Mouse (Mus musculus) gastrocnemius, postnatal 10 days (tissue): ENCODE results near the gene Tmem62. TPM values are rescaled to one million over a fixed set of nuclear protein-coding genes. Genes with fewer than 3 reads are reported as not detected.
"Not testable (repeated sequence)": the region's sequence is repeated elsewhere in the genome, so short reads cannot be mapped to it uniquely, and the experiment has no call there.

Experiments used
- DNase-seq: peaks from one replicate; pipeline ENCODE4 v3.0.0; 2021; ENCODE audit warnings: mixed read lengths
- total RNA-seq, 2 experiments: library from RNA; stranded (reverse); gene quantifications; 2 replicates each; pipeline ENCODE4 v1.2.3; 2021

Gene Tmem62
- total RNA-seq, 2 experiments from 2014 or later, result 2.8 to 4.0 TPM

DNA sequence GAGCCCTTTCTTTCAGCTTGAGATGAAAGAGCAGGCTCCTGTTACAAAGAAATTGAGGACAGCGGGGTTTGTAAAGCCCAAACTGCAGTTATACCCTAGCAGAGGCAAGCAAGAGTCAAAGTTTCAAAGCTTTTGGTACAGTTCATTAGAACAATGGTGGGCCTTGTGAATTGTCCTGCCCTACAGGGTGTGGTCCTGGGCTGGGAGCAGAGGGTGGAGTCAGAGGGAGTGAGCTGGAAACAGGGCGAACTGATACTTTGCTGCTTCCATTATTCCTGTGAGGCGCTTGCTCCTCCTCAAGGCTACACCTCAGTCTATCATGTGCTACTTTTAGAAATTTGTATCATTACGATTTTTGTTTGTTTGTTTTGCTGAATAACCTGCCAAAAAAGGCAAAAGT lies 14.4 kb downstream of the Tmem62 start:
- DNase-seq, result no peak

DNA sequence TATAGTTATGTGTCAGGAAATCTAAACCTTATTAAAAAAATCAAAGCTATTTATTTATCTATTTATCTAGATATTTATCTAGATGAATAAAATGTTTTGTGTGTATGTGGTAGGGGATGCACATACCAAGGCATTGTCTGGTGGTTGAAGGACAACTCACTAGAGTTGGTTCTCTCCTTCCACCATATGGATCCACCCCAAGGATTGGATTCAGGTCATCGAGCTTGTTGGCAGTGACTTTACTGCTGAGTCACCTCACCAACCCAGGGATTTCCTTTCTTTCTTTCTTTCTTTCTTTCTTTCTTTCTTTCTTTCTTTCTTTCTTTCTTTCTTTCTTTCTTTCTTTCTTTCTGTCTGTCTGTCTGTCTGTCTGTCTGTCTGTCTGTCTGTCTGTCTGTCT lies 19.8 kb downstream of the Tmem62 start:
- DNase-seq, result not testable (repeated sequence)

DNA sequence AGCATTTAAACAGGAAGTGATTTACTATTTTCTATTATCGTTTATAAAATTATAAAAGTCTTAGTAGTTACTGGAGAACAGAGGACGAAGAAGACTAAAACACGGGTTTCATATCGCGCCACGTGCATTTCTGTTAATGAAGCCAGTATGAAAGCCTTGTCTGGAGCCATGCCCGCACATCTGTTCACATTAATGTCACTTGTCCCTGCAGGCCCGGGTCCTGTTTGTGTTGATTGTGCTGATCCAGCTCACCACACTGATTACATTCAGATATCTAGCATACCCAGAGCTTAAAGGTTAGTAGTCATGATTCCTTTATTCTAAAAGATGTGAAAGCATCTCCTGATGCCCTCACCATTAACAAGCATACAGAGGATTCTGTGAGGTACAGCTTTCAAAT lies 22.0 kb downstream of the Tmem62 start:
- DNase-seq, result no peak

DNA sequence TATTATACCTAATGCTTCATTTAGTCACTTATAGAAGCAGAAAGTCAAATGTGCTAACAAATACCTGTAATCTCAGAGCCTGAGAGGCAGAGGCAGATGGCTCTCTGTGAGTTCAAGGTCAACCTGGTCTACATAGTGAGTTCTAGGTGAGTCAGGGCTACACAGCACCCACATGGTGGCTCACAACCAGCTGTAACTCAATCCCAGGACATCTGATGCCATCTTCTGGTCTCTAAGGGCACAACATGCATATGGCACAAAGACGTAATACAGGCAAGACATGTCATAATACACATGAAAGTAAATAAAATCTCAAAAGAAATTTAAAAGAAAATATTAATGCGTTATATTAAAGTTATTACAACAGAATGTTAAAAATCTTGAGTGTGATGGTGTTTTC lies 26.8 kb downstream of the Tmem62 start:
- no peak for DNase-seq

DNA sequence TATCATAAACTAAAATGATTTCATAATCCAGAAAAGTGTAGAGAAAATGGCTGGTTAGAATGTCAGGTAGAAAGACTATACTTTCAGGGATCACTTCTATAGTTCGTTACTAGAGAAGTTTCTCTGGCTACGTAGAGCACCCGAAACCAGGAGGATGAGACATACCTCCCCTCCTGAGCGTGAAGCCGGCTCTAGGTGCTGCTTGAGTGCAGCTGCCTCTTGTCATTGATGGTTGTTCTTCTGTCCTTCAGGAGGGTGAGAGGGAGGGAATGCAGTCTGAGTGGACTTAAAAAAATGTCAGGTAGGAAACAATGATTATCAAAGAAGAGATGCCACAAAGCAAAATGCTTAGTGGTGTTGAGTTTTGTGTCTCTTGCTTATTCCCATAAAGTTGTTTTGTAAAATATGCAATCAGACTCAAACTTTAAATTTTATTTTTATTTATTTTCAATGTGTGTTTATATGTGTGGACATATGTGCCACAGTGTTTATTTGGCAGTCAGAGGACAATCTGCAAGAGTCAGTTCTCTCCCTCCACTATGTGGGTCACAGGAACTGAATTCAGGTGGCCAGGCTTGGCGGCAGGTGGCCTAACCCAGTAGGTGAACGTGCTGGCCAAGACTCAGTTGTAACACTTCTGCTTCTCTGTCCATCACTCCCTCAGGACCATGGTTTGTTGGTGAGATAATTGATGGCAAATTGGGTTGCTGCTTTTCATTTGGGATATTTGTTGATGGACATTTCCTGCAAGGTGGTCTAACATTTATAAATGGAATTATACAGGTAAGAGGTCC lies 27.4 kb downstream of the Tmem62 start:
- DNase-seq, result no peak

DNA sequence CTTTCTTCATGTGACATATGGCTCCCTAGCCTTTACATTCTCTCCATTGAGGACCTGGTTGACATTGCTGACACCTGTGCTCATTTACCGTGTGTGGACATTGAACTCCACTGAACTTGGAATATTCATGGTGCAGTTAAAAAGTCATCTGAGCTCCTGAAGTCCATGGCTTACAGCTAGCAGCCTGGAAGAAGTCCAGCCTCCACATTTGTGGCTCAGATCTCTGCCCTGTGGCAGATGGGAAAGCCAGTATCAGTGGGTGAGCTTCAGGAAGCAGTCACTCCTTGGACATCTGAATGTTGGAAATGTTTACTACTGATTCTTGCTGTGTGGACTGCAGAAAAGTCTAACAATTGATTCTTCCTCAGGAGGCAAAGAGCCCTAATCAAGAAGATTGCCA lies 30.2 kb downstream of the Tmem62 start:
- no peak for DNase-seq

DNA sequence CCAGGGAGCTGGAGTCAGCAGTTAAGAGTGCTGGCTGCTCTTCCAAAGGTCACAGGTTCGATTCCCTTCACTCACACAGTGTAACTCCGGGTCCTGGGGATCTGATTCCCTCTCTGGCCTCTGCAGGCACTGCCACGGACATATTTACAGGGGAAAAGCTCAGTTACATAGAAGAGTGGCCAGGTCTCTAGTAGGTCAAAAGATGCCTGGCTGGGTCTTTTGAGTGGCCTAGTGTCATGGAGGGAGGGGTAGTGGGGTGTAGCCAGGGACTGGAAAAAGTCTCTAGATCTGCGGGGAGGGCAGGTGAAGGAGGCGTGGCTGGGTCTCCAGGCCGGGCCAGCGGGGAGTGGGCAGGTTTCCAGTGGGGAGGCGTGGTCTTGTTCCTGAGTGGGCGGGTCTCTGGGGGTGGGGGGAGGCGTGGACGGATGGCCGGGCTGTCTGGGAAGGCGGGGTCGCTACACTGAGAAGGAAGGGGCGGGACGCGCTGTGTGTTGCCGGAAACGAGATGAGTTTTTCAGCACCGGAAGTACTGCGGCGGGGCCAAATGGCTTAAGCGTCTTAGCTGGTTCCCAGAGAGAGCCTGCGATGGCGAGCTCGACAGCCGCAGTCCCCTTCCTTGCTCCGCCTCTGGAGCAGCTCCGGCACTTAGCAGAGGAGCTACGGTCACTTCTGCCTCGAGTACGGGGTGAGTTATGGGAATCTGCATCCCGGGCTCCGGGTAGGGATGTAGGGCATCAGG lies 31.3 kb downstream of the Tmem62 start, which contains the start of gene Ccndbp1:
Gene Ccndbp1, plus strand, starts transcription at position 479 of the 739 bp plus-strand sequence.
- DNase-seq, result peak; percentile 91

DNA sequence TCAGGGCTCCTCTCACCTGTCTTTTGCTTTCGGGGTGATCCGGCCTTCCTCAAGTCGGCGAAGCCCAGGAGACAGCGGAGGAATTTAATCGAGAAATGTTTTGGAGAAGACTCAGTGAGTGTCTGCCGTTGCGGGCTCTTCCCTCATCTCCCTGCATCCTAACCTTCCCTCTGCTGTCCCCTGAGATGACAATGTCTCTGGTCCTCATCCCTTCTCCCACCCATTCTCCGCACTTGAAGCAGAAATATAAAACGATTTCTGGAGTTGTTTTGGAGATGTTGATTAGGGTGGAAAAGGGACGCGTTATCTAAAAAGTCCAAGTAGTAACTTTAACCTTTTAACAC lies 31.8 kb downstream of the Tmem62 start:
- no peak for DNase-seq

DNA sequence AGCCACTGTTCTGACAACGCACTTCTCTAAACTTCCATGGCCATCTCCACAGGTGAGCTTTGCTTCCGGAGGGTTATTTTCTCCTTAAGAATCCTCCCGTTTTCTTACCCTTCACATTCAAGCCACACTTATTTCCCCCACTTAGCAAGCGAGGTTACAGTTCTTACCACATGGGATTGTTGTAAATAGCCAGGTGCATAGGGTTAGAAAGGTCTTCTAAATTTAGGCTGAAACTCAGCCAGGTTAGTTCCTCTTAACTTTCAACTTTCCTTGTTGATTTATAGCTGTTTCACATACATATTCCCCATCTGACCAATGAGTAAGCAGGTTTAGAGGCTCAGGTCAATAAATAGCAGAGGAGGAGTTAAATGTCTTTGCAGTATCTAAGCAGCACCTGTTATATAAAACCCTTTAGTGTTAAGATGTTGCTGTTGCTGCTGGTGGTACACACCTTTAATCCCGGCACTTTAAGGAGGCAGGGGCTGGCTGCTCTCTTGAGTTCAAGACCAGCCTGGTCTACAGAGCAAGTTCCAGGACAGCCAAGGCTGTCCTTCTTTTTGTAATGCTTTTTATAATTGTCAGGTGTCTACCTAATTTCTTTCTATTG lies 32.4 kb downstream of the Tmem62 start:
- no peak for DNase-seq

DNA sequence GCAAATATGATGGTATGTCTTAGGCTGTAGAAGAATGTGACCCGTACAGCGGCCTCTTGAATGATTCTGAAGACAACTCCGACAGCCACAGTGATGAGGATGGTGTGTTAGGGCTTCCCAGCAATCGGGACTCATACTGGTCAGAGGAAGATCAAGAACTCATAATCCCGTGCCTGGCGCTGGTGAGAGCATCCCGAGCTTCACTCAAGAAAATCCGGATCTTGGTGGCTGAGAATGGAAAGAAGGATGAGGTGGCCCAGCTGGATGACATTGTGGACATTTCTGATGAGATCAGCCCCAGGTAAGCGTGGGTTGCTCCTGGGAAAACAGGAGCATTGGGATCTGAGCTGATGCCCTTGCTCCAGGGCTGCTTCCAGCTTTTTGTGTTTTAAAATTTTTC lies 35.9 kb downstream of the Tmem62 start:
- DNase-seq, result no peak

DNA sequence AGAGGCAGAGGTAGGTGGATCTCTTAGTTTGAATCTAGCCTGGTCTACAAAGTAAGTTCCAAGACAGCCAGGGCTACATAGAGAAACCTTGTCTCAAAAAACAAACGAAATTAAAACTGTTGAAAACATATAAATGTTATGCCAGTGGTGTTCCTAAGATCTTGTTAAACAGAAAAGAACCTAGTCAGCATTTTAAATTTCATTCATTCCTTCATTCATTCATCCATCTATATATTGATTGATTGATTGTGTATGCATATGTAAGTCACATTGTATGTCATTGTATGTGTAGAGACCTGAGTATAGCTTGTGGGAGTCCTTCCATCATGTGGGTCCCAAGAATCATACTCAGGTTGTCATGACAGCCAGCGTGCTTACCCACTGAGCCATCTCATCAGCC lies 38.7 kb downstream of the Tmem62 start:
- DNase-seq, result no peak

DNA sequence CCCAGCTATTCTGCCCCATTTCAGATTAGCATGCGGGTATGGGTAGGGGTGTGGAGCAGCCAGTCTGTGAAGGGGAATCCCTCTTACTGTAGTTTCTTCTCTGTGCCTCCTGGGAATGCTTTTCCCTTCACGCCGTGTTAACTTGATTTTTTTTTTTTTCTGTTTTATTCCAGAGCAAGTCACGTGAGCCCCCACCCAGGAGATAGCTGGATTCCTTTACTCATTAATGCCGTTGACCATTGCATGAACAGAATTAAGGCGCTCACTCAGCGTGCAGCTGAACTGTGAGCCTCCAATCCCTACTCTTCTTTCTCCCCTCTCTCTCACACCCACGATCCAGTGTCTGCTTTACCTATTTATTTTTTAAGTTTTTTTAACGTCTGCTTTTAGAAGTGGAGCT lies 39.4 kb downstream of the Tmem62 start:
- no peak for DNase-seq

DNA sequence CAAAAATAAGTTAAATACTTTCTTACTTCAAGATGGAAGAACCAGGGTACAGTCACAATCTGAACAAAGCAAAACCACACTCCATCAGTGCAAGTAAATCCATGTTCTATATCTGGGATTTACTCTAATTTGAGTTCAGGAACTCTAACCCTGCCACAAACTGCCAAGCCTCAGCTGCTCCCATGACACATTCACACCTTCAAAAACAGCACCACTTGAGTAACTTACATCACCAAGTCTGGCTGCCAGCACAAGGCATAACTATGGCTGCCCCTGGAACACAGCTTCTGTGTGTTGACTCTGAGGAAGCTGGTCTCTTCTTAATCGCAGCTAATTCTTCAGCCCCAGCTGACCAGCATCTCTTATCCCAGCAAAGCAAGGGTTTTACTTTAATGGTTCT lies 40.3 kb downstream of the Tmem62 start:
- no peak for DNase-seq

DNA sequence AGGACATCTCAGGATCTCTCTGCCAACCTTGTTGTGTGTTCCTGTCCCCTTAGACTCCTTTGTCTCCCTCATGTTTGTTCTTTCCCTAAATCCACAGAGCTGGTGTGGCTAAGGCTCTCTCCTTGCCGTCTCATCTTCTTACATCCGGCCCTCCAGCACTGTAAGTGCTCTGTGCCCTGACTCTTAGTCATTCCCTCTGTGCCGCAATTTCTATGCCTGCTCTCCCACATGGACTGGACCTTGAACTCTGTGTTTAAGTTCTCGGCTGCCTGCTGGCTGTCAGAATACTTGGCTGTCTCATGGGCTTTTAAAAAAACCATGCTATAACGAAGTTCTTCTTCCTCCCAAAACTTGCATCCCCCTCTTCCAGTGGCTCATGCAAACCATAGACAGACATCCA lies 46.1 kb downstream of the Tmem62 start:
- no peak for DNase-seq

DNA sequence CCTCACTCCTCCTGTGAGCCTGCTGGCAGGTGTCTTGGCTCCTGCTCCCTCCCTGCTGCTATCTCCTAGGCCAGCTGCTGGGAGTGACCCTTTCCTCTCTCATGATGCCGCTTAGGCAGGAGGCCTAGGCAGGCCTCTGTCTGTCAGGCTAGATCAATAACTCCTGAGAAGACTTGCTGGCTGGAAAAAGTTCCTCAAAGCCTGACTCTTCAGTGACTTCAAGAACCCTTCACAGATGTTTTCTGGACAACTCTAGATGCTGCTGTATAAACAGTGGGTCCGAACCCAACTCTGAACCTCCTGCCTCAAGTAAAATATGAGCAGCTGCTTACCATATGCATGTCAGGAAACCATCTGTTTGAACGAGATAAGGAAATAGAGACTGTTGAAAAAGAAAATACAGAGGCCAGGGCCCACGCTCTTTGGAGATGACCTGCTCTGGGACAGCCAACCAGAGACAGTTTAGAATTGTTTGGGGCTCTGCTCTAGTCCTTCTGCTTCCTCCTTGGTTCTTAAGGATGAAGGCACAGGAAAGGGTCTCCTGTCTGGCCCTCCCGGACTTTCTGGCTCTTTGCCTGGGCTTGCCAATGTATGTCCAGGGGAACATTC lies 60.0 kb downstream of the Tmem62 start, which contains the start of gene Epb42:
Gene Epb42, minus strand, starts transcription at position 340 of the 609 bp plus-strand sequence.
- no peak for DNase-seq

DNA sequence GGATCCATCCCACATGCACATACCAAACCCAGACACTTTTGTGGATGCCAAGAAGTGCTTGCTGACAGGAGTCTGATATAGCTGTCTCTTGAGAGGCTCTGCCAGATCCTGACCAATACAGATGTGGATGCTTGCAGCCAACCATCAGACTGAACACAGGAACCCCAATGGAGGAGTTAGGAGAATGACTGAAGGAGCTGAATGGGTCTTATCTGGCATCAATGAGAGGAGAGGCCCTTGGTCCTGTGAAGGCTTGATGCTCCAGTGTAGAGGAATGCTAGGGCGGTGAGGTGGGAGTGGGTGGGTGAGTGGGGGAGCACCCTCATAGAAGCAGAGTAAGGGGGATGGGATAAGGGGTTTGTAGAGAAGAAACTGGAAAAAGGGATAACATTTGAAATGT lies 62.0 kb downstream of the Tmem62 start:
- not testable (repeated sequence) for DNase-seq

DNA sequence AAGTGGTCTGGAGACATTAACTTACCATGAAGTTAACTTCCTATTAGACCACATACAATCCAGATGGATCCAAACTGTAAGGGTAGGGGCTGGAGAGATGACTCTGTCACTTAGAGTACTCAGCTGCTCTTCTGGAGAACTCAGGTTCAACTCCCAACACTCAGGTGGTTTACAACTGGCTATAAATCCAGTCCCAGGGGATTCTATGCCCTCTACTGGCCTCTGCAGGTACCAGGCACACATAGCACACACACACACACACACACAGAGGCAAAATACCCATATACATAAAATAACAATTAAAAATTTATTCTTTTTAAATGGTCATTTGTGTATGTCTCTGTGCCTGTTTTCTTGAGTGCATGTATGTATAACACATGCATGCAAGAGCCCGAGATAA lies 62.6 kb downstream of the Tmem62 start:
- no peak for DNase-seq

DNA sequence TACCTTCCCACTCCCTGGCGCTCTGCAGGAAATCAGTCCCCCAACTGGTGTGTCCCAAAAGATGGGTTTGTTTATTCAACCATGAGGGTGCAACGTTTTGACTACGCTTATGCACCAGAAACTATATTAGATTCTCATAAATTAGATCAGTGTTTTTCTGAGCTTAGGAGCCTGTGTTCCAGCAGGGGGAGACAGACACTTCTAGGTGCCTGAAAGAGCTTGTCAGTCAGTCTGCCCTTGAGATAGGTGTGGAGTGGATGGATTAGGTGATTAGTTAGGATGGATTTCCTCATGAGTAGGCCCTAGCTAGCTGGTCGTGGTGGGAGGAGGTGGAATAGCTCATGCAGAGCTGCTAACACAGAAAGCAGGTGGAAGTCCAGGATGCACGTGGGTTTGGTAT lies 64.3 kb downstream of the Tmem62 start:
- DNase-seq, result no peak

DNA sequence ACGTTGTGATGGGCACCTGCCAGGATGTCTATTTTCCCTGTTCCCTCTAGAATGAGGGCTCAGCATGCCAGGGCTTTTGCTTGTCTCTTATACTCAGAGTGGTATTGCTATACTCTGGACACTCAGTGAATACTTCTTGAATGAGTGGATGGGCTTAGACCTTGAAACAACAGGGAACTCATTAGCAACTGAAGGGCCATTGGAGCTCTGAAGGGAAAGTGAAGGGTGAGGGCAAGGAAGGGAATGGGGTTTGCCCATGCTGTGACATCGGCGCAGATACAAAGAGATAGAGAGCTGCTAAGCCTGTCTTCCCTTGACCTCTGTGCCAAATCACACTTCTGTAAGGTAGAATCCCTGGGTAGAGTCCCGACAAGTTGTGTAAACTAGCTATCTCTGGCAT lies 68.8 kb downstream of the Tmem62 start:
- DNase-seq, result no peak

DNA sequence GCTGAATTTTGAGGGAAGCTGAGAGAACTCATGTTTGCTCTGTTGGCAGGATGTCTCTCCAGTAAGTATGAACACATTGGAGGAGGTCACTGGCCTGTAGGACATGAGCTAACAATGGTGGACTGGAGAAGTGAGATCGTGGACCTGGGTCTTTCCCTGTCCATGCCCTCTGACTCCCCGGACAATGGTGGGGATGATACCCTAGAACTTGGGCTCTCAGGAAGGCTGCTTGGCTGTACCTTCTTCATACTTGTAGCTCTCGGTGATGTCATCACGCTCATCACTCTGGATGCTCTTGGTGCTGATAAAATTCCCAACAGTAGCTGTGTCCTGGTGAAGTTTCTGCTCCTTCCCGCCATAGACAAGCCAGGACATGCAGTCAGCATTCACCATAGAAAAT lies 75.4 kb downstream of the Tmem62 start:
- no peak for DNase-seq

DNA sequence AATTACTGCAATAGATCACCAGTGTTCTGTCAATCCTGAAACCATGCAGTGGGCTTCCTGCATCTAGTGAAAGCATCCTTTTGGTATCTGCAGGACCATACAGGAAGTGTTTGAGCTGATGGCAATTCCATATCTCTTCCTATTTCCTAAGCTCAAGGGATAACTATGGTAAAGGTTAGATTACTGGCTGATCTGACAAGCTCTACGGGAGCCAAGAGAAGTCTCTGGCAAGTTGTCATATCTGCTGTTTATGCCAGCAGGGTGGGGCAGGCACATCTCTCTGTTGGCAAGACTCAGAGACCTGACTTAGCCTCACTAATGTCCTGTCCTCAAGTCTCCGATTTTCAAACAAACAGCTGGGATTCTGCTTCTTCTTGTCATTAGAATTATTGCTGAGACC lies 77.2 kb downstream of the Tmem62 start:
- no peak for DNase-seq

DNA sequence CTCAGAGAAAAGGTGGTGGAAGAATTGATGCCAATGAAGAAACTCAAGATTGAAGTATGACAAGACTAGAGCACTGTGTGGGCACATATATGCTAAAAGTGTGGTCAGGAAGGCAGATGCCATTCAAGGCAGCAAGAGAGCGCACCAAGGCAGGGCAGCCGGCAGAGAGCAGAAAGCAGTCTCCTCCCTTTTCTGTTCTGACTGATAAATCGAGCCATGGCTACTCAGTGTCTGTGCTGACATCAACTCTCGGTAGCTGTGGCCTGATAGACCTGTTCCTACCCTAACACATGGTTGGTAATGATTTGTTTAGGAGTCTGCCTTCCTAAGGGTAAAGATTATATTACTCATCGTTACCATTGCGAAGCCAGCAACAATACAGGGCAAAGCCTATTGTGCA lies 79.1 kb downstream of the Tmem62 start:
- no peak for DNase-seq
